Mouse (Mus musculus): Measurements from ENCODE around the gene Dapk1. TPM values are rescaled to one million over a fixed set of nuclear protein-coding genes. Genes with fewer than 3 reads are reported as not detected.
A peak's percentile ranks its signal among the peaks of the same experiment; 100 is the strongest.

The Dapk1 gene
- polyA plus RNA-seq, 1 experiment from 2014 or later = 16.3 TPM

- WGBS = 72% methylated on average over 6 of the region's 6 CpGs
These were observed 83.5 kb downstream of the Dapk1 start for GRCm38 (mm10) chr13:60685216-60685615.

GRCm38 (mm10) chr13:60686024-60686663 lies 84.4 kb downstream of the Dapk1 start:
- WGBS = 37% methylated on average over 12 of the region's 12 CpGs
- no peak overlapping the region for H3K9ac ChIP-seq (ENCODE audit: low read depth, low read length)
- peaks cover 37% of the 10 kb centered on the region for H3K4me1 ChIP-seq (ENCODE audit: control insufficient read depth, insufficient read depth, low read length)
- no peak overlapping the region for H3K4me3 ChIP-seq (ENCODE audit: low read depth, low read length)
- no peaks in the 10 kb centered on the region for H3K36me3 ChIP-seq (ENCODE audit: control insufficient read depth, insufficient read depth, low read length)
- H3K27me3 ChIP-seq (replicated peaks; ENCODE audit: control insufficient read depth, insufficient read depth, low read length) = no peaks in the 10 kb centered on the region
- ATAC-seq (ENCODE audit: low read depth) (no peak), DNase-seq (ENCODE audit: low spot score) (no peak)
- H3K4me2 ChIP-seq (ENCODE audit: low read depth, low read length) = no peak overlapping the region
- peak overlapping the region; percentile 52; the same call in 1 of the 2 replicates for H3K27ac ChIP-seq (replicated peaks; ENCODE audit: low read depth, low read length)
- H3K9me3 ChIP-seq (ENCODE audit: control insufficient read depth, low read length) = no peaks in the 10 kb centered on the region

More at GRCm38 (mm10) chr13:60685216-60685615, 83.5 kb downstream of the Dapk1 start:
- H3K4me2 ChIP-seq (ENCODE audit: low read depth, low read length) = no peak overlapping the region
- DNase-seq (ENCODE audit: low spot score) (peak; percentile 90), ATAC-seq (ENCODE audit: low read depth) (no peak)
- H3K4me1 ChIP-seq (ENCODE audit: control insufficient read depth, insufficient read depth, low read length) = peaks cover 37% of the 10 kb centered on the region
- no peak overlapping the region for H3K4me3 ChIP-seq (ENCODE audit: low read depth, low read length)
- H3K36me3 ChIP-seq (ENCODE audit: control insufficient read depth, insufficient read depth, low read length) = no peaks in the 10 kb centered on the region
- H3K9me3 ChIP-seq (ENCODE audit: control insufficient read depth, low read length) = no peaks in the 10 kb centered on the region
- peak overlapping the region; percentile 52; the same call in 1 of the 2 replicates for H3K27ac ChIP-seq (replicated peaks; ENCODE audit: low read depth, low read length)
- no peak overlapping the region for H3K9ac ChIP-seq (ENCODE audit: low read depth, low read length)
- H3K27me3 ChIP-seq (replicated peaks; ENCODE audit: control insufficient read depth, insufficient read depth, low read length) = no peaks in the 10 kb centered on the region

DNA sequence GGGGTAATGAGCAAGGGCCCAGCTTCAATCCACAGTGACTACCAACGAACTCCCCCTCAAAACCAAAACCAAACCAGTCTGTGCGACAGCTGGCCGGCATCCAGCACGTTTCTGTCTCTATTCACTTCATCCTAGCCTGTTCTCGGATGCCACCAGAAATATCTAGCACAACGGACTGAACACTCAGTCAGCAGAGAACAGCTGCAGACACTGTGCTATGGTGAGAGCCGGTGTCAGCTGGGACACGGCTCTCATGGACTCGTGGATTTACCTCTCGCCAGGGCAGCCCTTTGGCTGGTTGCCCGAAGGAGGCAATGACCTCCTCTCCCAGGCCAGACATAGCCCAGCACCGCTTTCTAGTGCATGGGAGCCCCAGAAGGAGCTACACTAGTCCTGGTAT lies 85.2 kb downstream of the Dapk1 start:
- 55% methylated on average over 12 of the region's 12 CpGs for WGBS
- peak; percentile 64; the same call in 1 of the 2 replicates for ATAC-seq (ENCODE audit: low read depth)
- peak; percentile 80 for DNase-seq (ENCODE audit: low spot score)

DNA sequence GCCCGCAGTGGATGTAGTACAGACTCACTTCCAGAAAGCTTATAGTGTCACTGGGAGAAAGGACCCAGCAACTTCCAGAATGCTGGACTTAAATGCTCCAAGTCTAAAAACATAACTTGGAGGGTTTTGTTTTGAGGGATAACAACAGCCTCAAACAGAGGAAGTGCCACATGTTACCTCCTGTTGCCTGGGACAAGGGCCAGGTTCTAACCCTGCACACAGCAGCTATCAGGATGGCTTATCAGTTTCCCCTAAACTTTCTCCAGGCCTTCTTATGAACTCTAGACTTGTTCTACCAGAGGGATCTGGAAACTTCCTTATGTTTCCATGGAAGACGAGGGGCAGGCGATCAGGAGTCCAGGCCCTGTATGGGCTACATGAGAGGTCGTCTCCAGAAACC lies 85.7 kb downstream of the Dapk1 start:
- ATAC-seq (ENCODE audit: low read depth) = no peak
- Histone ChIP-seq H3K27ac (replicated peaks; ENCODE audit: low read depth, low read length) (no peak overlapping the region), H3K9ac (ENCODE audit: low read depth, low read length) (no peak overlapping the region), H3K4me1 (ENCODE audit: control insufficient read depth, insufficient read depth, low read length) (peaks cover 37% of the 10 kb centered on the region), H3K9me3 (ENCODE audit: control insufficient read depth, low read length) (no peaks in the 10 kb centered on the region), H3K27me3 (replicated peaks; ENCODE audit: control insufficient read depth, insufficient read depth, low read length) (no peaks in the 10 kb centered on the region), H3K36me3 (ENCODE audit: control insufficient read depth, insufficient read depth, low read length) (no peaks in the 10 kb centered on the region), H3K4me2 (ENCODE audit: low read depth, low read length) (no peak overlapping the region), H3K4me3 (ENCODE audit: low read depth, low read length) (no peak overlapping the region)
- 83% methylated on average over 4 of the region's 4 CpGs for WGBS
- no peak for DNase-seq (ENCODE audit: low spot score)

More for the DNA sequence above, 85.2 kb downstream of the Dapk1 start:
- H3K4me1 ChIP-seq (ENCODE audit: control insufficient read depth, insufficient read depth, low read length) = peaks cover 37% of the 10 kb centered on the region
- H3K9ac ChIP-seq (ENCODE audit: low read depth, low read length) = no peak overlapping the region
- H3K27me3 ChIP-seq (replicated peaks; ENCODE audit: control insufficient read depth, insufficient read depth, low read length) = no peaks in the 10 kb centered on the region
- no peak overlapping the region for H3K4me3 ChIP-seq (ENCODE audit: low read depth, low read length)
- H3K36me3 ChIP-seq (ENCODE audit: control insufficient read depth, insufficient read depth, low read length) = no peaks in the 10 kb centered on the region
- no peak overlapping the region for H3K4me2 ChIP-seq (ENCODE audit: low read depth, low read length)
- no peaks in the 10 kb centered on the region for H3K9me3 ChIP-seq (ENCODE audit: control insufficient read depth, low read length)
- peak overlapping the region; percentile 55; the same call in 1 of the 2 replicates for H3K27ac ChIP-seq (replicated peaks; ENCODE audit: low read depth, low read length)

DNA sequence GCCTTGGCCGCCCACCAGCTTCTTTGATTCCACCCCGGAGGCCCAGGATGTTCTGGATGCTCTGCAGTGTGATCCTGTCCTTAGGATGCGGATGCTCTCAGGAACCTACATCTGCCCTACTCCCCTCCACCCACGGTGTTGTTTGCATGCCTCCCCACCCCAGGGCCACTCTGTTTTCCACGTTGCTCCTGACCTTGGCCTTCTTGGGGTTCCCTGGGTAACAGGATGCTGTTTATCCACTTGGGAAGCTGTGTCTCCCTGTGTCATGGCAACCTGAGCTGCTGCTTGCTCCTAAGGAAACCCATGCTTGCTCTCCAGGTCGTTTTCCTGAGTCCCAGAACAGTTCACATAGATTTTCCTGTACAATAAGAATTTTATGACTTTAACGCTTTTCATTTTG lies 86.1 kb downstream of the Dapk1 start:
- 67% methylated on average over 7 of the region's 7 CpGs for WGBS
- Histone ChIP-seq H3K4me3 (ENCODE audit: low read depth, low read length) (no peak overlapping the region), H3K27ac (replicated peaks; ENCODE audit: low read depth, low read length) (no peak overlapping the region), H3K4me1 (ENCODE audit: control insufficient read depth, insufficient read depth, low read length) (peaks cover 37% of the 10 kb centered on the region), H3K36me3 (ENCODE audit: control insufficient read depth, insufficient read depth, low read length) (no peaks in the 10 kb centered on the region), H3K9me3 (ENCODE audit: control insufficient read depth, low read length) (no peaks in the 10 kb centered on the region), H3K9ac (ENCODE audit: low read depth, low read length) (no peak overlapping the region), H3K4me2 (ENCODE audit: low read depth, low read length) (no peak overlapping the region), H3K27me3 (replicated peaks; ENCODE audit: control insufficient read depth, insufficient read depth, low read length) (no peaks in the 10 kb centered on the region)
- DNase-seq (ENCODE audit: low spot score) (no peak), ATAC-seq (ENCODE audit: low read depth) (no peak)

- Histone ChIP-seq H3K36me3 (ENCODE audit: control insufficient read depth, insufficient read depth, low read length) (no peaks in the 10 kb centered on the region), H3K4me3 (ENCODE audit: low read depth, low read length) (no peak overlapping the region), H3K27me3 (replicated peaks; ENCODE audit: control insufficient read depth, insufficient read depth, low read length) (no peaks in the 10 kb centered on the region), H3K9me3 (ENCODE audit: control insufficient read depth, low read length) (no peaks in the 10 kb centered on the region), H3K4me2 (ENCODE audit: low read depth, low read length) (no peak overlapping the region), H3K9ac (ENCODE audit: low read depth, low read length) (no peak overlapping the region), H3K27ac (replicated peaks; ENCODE audit: low read depth, low read length) (no peak overlapping the region), H3K4me1 (ENCODE audit: control insufficient read depth, insufficient read depth, low read length) (peaks cover 23% of the 10 kb centered on the region)
- ATAC-seq (ENCODE audit: low read depth) (no peak), DNase-seq (ENCODE audit: low spot score) (no peak)
- 81% methylated on average over 2 of the region's 2 CpGs for WGBS
These were observed 89.2 kb downstream of the Dapk1 start for GRCm38 (mm10) chr13:60690921-60691320.

- H3K4me2 ChIP-seq (ENCODE audit: low read depth, low read length) = no peak overlapping the region
- no peak for ATAC-seq (ENCODE audit: low read depth)
- no peaks in the 10 kb centered on the region for H3K36me3 ChIP-seq (ENCODE audit: control insufficient read depth, insufficient read depth, low read length)
- no peaks in the 10 kb centered on the region for H3K9me3 ChIP-seq (ENCODE audit: control insufficient read depth, low read length)
- no peaks in the 10 kb centered on the region for H3K27me3 ChIP-seq (replicated peaks; ENCODE audit: control insufficient read depth, insufficient read depth, low read length)
- H3K9ac ChIP-seq (ENCODE audit: low read depth, low read length) = no peak overlapping the region
- WGBS = 100% methylated on average over 3 of the region's 3 CpGs
- no peak overlapping the region for H3K4me3 ChIP-seq (ENCODE audit: low read depth, low read length)
- no peak for DNase-seq (ENCODE audit: low spot score)
- peaks cover 23% of the 10 kb centered on the region for H3K4me1 ChIP-seq (ENCODE audit: control insufficient read depth, insufficient read depth, low read length)
- no peak overlapping the region for H3K27ac ChIP-seq (replicated peaks; ENCODE audit: low read depth, low read length)
These were observed 90.2 kb downstream of the Dapk1 start for GRCm38 (mm10) chr13:60691940-60692339.

DNA sequence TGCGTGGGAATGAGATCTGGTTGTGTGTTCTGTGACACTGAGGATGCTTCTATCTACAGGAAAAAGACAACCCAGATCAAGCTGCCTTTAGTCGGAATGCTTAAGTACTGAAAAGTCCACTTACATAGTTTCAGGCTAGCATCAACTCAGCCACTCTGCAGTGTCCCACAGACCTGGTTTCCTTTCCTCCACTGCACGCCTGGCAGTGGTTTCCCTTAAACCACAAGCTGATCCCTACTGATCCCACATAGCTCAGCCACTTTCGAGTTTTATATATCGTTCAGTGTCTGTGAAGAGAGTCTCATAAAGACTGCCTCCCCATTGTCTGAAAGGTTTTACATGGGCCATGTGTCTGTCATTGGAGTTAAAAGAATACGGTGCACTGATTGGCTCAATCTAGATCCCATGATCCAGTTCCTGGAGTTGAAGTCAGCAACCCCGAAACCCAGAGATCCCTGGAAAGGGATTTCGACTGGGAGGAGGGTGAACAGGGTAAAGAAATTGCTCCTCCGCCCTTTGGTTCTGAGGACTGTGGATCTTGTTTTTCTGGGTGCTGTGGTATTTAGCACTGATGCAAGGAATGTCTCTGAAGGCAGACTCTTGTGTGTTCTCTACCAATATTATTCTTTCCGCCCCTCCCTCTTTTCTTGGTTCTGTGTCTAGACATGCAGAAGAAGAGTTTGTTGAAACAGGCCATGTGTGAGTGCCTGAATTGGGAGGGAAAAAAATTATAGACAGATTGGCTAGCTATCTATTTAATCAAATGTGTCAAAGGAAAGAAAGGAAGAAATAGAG lies 93.6 kb downstream of the Dapk1 start:
- Histone ChIP-seq H3K4me2 (ENCODE audit: low read depth, low read length) (no peak overlapping the region), H3K27ac (replicated peaks; ENCODE audit: low read depth, low read length) (peak overlapping the region; percentile 30; the same call in 1 of the 2 replicates), H3K36me3 (ENCODE audit: control insufficient read depth, insufficient read depth, low read length) (no peaks in the 10 kb centered on the region), H3K4me3 (ENCODE audit: low read depth, low read length) (no peak overlapping the region), H3K4me1 (ENCODE audit: control insufficient read depth, insufficient read depth, low read length) (peaks cover 15% of the 10 kb centered on the region), H3K9me3 (ENCODE audit: control insufficient read depth, low read length) (no peaks in the 10 kb centered on the region), H3K9ac (ENCODE audit: low read depth, low read length) (no peak overlapping the region), H3K27me3 (replicated peaks; ENCODE audit: control insufficient read depth, insufficient read depth, low read length) (no peaks in the 10 kb centered on the region)
- ATAC-seq (ENCODE audit: low read depth) = peak; percentile 64
- DNase-seq (ENCODE audit: low spot score) = peak; percentile 78
- 56% methylated on average over 10 of the region's 10 CpGs for WGBS
